Mouse (Mus musculus): Measurements from ENCODE around the gene Tnfsf13b.

The Tnfsf13b gene

DNA sequence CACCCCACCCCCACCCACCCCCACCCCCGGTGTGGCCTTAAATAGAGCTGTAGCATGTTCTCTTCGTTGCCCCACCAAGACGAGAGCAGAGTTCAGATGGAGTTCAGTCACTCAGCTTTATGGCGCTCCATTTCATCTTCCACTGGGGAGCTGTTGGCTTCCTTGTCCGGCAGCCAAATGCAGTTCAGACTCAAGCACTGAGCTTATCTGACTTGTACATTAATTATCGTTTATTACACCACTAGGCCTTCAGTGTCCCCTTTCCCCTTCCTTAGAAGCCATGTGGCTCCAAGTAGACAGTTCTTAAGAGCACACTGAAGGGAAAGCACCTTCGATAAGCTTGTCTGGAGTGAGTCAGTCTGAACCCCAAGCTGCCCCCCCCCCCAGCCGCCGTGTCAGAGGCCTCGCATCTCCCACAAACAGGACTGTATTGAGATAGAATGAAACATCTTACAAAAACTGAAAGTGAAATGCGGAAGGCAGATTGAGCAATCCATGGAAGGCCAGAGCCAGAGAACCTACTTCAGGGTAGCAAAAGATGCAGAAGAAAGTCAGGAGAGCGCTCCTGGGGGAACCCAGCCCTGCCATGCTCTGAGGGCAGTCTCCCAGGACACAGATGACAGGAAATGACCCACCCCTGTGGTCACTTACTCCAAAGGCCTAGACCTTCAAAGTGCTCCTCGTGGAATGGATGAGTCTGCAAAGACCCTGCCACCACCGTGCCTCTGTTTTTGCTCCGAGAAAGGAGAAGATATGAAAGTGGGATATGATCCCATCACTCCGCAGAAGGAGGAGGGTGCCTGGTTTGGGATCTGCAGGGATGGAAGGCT lies at the start of gene Tnfsf13b:
Gene Tnfsf13b (plus strand): TSS at position 312 of the 830 bp plus-strand sequence.
- CTCF ChIA-PET, result no interaction called here

DNA sequence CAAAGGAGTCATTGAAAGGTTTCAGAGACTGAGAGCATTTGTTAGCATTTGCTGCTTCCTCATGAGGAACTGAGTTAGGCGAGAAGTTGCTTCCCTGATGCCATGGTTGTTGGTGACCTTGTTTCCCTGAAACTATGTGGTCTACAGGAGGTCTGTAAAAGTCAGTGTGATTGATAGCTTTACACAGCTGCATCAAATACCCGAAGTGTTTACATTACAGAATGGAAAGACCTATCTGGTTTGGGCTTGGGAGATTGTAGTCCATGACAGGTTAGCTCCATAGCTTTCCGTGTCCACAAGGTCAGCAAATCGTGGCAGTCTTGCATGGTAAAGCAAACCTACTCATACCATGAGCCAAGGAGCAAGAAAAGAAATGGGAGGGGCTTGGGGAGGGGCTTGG lies 47.9 kb upstream of the Tnfsf13b start:
- CTCF ChIA-PET, result no interaction called here

DNA sequence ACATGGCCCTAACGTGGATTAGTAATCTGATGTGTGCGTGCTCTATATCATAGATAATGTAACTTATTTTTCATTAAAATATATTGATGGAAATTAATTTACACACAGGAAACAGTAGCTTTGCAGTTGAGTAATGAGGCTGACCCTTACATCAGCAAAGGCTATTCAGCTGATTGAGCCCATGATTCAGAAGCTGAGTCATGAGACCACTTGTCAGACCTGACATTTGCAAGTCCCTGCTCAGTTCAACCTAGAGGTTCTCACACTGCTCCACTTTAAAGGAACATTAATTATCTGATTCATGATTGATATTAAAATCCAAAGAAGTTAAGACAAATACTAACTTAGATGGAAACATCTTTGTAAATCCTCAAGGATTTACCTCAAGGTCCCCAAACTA lies 46.3 kb upstream of the Tnfsf13b start:
- CTCF ChIA-PET, result no interaction called here

DNA sequence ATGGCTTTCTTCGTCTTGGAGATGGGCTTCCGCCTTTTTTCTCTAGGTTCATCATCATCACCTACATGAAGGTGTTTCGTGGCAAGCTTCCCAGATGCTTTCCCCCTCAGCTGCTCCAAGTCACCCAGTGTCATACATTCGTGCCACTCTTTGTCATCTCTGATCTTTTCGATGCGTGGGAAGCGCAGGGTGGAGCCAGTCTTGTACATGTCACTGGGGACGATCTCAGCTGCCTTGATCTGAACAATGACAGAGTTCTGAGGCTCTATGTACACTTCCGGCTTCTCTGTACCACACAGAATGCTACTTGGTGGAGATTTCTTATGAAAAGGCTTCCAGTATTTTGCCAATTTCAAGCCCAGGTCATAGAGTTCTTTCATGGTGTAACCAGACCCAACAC lies 34.4 kb upstream of the Tnfsf13b start:
- CTCF ChIA-PET, result no interaction called here

DNA sequence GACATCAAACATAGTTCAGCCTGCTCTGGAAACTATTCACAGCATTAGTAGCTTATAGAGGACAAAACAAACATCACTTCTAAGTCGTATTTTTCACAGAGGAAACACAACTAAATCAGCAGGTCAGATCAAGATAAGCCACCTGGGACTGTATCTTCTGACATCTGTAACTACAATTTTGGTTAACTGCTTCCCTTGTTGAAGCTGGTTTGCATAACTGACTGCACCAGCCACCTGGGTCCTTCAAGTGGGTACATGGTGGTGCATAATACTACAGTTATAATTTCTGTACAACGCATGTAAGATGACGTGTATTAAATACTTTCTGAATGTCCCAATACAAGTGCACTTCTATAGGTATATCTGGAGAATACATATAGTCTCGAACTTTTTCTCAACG lies 31.0 kb upstream of the Tnfsf13b start:
- CTCF ChIA-PET, result no interaction called here

DNA sequence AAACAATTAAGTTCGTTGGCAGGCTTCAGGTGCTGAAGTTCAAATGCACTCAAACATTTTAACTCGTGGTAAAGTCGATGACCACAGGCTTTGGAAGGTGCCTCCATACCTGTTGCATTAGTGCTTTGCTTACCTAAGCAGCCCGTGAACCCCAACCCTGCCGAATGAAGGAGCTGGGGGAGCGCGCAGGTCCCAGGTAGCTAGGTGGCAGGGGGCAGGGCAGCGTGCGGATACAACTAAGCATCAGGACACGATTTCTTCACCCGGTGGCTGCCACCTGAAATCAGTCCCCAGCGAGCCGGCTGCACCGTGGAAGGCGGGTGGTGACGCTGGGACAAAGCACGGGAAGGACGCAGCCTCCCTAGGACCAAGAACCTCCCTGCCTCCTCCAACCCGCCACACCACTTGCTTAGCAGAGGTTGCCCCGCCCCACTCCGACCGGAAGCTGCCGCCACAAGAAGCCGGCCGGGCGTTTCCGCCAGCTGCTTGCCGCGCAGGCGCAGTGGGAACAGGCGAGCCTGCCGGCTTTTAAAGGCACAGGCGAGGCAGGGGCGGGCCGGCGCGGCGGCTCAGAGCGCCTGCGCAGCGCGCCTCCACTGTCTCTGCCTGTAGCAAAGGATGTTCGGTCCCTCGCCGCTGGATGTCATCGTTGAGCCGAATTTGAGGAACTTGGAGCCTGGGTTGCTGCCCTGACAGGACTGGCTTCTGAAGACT lies 30.2 kb upstream of the Tnfsf13b start:
- CTCF ChIA-PET, result interaction anchor here (1.0 kb wide), 1 partner anchor 8 kb away, joined by 3 read pairs; no protein-coding TSS in a partner anchor

DNA sequence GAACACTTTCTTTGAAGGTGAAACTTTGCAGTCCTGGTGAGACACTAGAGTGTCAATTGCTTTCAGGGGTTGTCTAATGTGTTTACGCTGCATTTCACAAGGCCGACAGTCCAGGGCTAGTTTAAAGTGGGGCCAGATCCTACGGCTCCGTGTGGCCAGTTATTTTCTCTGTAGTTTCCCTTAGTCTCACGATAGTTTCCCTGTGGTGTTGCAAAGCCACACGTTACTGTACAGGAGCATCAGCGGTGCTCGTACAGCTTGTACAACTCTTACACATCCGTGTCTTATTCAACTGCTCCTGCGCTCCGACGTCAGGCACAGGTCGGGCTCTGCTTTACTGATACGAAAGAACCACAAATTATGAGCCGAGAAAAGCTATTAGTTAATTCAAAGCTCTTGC lies 29.3 kb upstream of the Tnfsf13b start:
- CTCF ChIA-PET, result no interaction called here

DNA sequence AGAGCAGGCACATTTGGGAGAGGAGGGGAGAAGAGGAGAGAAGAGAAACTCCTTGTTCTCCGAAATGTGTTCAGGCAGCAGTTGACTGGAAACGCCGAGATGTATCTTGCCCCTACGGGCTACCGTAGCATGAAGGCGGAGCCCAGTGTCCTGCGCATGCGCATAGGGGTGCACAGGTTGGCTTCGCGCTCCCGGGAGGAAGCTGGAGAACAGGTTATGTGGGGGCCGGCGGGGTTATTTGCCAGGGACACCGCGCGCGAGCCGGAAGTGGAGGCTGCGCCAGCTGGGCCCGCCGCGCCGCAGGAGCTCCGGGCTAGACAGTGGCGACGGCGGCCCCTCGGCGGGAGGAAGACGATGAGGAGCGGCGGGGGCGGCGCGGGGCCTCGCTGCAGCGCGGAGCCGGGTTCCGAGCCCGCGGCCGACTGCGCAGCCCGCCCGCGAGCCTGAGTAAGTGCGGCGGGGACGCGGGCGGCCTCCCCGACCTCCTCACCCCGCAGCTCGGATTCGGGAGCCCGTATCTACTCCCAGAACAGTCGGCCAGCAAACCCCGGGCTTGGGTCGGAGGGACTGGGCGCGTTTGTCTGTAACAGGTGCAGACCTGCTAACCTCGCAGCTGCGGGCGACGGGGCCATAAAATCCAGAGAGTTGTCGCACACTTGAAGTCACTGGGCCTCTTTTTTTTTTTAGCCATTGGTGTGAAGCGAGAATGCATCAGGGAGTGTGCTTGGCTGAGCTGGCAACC lies 28.5 kb upstream of the Tnfsf13b start, which contains the start of the genes Lig4 and Abhd13:
Gene Lig4 (minus strand): TSS at position 114 of the 742 bp plus-strand sequence.
Gene Abhd13 (plus strand): TSS at position 135 of the 742 bp plus-strand sequence.
- CTCF ChIA-PET, result no interaction called here

DNA sequence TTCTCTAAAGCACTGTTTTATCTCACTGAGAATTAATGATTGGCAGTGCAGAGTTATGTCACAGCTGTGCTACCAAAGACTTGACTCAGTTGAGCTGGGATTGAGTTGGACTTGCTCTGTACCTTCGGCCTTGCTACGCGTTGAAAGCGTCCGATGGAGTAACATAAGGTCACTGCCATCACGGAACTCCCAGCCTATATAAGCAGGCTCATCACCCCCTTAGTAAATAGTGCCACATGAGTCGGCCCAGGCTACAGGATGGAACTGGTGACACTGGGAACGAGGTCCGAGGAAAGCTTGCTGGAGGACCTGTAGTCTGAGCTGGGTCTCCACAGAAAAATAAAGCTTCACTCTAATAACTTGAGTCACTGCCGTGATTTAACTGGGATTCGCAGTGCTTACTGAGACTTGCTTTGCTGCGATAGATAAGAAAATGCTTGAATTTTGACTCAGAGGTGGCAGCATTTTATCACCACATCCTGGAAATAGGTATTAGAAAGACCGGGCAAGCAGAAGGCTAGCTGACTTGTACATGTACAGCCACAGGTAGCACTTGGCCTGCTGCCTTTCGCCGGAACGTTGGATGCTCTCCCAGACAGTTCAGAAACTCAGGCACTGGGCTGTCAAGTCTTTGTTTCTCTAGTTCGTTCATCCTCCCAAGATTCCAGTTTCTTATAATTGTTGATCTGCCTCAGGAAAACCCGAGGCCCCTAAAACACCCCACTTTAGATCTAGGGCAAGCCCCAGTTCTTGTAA lies 27.6 kb upstream of the Tnfsf13b start:
- CTCF ChIA-PET, result no interaction called here

DNA sequence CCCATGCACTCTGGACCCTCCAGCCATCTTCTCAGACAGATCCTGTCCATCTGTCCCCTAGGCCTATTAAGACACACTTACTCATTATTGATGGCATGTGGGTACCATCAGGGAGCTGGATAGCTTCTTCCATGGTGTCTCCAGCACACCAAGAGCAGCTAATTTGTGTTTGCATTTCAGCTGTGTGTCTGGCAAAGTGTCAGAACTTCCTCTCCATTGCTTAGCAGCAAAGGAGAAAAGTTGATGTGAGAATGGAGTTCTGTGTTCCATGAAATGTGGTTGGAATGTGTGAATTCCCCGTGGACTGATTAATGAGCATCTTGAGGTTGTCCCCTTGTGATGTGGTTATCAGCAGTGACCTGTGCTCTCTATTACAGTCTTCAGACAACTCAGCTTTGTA lies 26.5 kb upstream of the Tnfsf13b start:
- CTCF ChIA-PET, result no interaction called here

DNA sequence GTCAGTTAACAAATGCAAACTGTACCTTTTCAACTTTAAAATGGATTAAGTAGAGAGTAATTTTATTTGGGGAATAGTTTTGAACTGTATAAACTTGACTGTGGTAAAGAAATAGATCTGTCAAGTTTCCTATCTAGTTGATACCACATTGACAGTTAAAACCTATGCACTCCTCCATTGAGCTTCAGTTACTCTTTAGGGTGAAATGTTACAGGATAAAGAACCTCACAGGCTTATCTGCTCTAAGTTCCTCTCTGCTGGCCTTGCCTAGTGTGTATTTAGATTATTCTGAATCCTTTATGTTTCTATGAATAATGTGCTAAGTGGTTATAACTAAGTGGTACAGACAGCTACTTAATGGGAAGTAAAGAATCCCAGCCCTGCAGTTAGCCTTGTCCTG lies 26.1 kb upstream of the Tnfsf13b start:
- CTCF ChIA-PET, result no interaction called here

DNA sequence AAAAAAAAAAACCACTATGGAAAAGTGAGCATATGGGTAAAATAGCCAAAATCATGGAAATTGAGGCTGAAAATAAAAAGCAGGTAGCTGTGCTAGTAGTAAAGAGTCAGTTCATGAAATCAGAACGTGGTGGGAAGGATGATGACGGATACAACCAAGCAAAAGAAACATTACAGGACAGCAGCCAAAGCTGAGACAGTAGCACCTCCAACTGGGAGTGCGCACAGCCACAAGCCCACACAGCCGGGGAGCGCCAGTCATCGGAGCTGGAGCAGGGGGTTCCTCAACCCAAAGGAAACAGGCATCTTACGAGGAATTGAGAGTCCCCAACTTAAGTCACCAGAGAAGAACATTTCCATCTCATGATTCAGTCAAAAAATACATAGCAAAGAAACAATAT lies 2.2 kb upstream of the Tnfsf13b start:
- CTCF ChIA-PET, result no interaction called here

DNA sequence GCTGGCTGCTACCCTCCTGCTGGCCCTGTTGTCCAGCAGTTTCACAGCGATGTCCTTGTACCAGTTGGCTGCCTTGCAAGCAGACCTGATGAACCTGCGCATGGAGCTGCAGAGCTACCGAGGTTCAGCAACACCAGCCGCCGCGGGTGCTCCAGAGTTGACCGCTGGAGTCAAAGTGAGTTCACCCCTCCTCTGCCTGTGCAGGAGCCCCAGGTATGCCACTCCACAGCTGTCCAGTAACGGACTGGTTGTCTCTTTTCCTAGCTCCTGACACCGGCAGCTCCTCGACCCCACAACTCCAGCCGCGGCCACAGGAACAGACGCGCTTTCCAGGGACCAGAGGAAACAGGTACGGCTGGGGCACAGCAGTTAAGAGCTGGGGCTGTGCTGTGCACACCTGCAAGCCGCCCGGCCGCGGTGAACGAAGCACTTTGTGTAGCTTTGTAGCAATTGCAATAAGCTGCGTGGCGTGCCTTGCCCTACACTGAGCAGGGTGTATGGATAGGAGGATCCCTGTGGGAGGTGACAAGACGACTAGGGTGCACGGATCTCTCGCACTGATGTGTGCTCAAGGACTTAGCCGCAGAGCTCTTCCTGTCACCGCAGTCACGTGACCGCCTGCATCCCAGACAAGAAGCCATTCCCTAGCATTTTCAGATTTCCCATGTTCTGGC lies 856 bp downstream of the Tnfsf13b start:
- CTCF ChIA-PET, result no interaction called here

DNA sequence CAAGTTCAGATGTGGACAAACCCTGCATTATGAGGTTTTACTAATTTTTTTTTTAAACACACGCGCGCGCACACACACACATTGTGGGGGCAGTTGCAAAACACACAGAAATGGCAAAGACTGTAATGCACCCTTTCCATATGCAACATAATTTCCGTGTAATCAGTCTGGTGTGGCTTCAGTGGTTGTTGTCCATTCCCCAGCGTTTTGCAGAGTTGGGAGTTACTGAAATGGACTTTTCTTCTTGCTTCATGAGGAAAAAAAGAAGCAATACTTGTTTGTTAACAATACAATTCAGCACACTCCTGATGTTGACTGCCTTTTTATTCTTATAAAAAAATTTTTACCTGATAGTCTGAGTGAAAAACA lies 1.4 kb downstream of the Tnfsf13b start:
- CTCF ChIA-PET, result no interaction called here

DNA sequence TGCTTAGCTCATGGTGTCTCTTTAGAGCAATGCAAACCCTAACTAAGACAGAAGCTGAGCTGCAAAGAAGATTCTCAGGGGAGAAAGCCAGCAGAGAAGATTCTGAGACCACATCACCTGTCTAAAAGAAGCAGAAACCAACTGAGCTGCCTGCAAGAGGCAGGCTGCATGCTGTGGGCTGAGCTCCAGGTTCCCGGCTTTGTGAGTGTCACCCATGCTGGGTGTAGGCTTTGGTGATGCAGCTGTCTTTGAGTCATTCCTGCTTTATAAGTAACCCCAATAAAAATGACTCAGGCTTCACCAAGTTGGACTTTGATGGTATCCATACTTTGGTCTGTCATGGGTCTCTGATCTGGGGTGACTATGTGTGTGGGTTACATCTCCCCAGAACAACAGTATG lies 10.0 kb downstream of the Tnfsf13b start:
- CTCF ChIA-PET, result no interaction called here

DNA sequence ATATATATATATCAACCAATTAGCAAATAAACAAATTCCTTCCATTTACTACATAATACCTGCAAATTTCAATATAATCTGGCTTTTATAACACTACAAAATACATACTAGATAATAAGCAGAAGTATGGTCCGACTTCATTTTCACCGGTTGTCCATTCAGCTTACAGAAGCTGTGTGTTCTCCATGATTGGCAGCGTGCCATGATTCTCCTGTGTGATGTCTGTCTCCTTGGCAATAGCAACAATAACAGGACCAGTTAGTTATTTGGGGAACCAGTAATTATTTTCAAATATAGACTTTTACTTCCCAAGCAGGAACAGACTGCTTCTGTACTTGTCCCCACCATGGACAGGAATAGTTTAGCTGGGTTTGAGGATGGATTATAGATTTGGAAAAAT lies 11.0 kb downstream of the Tnfsf13b start:
- CTCF ChIA-PET, result no interaction called here

DNA sequence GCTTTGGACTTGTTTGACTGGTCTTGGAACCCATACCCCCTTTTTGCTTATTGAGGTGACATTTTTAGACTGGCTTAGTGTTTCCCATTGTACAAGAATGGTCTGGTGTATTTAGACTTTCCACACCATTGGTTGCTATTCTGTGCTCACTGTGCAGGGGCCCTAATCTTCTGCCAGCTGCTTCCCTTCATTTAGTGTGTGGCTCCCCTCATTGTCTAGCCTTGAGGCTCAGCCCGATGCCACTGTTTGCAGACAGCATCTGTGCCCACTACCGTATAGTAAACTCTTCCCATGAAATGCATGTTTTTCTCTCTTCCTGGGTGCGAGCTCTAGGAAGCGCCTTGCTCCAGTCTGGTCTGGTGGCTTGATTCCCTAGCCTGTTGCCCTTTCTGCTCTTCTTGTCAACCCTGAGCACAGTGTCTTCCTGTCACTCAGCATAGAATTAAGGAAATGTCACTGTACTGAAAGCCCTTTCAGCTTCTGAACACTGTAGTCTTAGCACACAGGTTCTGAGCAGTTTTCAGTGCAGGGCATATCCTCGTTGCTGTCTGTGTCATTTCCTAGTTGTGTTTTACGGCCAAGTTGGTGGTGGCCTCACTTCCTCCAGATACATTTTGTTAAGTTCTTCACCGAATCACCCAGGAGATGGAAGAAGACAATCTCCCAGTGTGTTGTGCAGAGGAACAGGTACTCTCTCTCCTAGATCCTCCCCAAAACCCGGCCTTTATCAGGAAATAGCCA lies 24.2 kb downstream of the Tnfsf13b start:
- CTCF ChIA-PET, result no interaction called here

DNA sequence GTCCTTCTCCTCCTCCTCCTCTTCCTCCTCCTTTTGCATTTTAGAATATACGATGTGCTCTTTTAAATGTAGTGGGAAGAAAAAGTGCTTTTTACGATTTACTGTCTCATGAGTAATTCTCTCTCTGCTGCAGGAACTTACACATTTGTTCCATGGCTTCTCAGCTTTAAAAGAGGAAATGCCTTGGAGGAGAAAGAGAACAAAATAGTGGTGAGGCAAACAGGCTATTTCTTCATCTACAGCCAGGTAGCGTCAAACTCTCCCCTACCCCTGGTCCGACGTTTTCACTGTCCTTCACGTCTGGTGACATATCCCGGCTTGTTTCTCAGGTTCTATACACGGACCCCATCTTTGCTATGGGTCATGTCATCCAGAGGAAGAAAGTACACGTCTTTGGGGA lies 24.9 kb downstream of the Tnfsf13b start:
- CTCF ChIA-PET, result no interaction called here

DNA sequence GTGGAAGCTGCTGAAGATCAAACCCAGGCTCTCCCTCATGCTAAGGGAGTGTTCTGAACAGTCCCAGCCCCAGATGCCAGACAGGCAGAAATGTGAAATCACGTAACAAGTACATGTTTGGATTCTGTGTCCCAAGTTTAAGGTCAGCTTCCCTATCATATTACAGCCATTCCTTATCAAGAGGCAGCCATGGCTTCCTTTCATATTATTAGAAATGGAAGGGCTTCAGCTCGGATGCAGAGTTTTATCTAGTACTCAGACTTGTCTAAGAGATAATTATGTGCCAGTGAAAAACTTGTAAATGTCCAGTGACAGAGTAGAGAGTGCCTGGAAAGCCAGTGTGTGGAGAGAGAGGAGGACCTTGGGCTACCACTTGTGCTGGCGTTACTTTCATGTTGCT lies 34.6 kb downstream of the Tnfsf13b start:
- CTCF ChIA-PET, result no interaction called here

DNA sequence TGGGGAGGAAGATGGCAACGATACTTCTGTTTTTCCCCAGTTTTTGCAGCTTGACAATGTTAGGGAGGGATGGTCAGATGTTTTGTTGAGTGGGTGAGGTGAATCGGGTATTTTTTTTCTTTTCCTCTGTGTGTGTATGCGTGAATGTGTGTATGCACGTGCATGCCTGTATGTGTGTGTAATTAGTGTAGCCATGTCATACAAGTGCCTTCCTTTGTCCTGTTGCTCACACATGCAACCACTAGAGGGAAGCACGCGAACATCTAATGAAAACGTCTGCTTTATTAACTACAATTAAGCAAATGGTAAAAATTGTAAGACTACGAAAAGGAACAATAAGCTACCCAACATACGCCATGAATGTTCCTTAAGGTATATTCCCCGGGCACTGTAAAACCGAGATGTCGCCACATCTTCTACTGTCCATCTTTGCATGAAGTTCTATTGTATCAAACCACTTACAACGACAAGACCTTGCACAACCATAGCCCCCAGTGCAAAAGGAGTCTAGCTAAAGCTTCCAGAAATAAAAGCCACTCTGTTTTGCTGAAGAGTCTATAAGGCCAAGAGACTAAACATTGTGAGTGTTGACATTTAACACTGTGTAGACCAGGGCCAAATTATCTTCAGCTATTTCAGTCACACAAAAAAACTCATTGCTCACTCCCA lies 37.7 kb downstream of the Tnfsf13b start:
- CTCF ChIA-PET, result interaction anchor here (0.5 kb wide), 1 partner anchor 1237 kb away, joined by 7 read pairs; no protein-coding TSS in a partner anchor
